Mouse (Mus musculus): Measurements from ENCODE around the gene Tulp3. TPM values are rescaled to one million over a fixed set of nuclear protein-coding genes. Genes with fewer than 3 reads are reported as not detected.
"Not testable (repeated sequence)": the region's sequence is repeated elsewhere in the genome, so short reads cannot be mapped to it uniquely, and the experiment has no call there.

The Tulp3 gene
- 0.84 and 2.9 TPM in 2 replicates for total RNA-seq (2015; ENCODE audit: low replicate concordance)
- total RNA-seq (2017; ENCODE audit: low replicate concordance) = 2.3 and 3.0 TPM in 2 replicates

- ATAC-seq (replicated peaks; ENCODE audit: low FRiP score, poor library complexity, severe bottlenecking) = peak; percentile 99
Measured at GRCm38 (mm10) chr6:128355726-128356416, at the start of gene Tulp3. Tulp3 (minus strand) TSS chr6:128355851.

- no peak for ATAC-seq (replicated peaks; ENCODE audit: low FRiP score, poor library complexity, severe bottlenecking)
Measured at GRCm38 (mm10) chr6:128404708-128405107, 49.1 kb upstream of the Tulp3 start.

DNA sequence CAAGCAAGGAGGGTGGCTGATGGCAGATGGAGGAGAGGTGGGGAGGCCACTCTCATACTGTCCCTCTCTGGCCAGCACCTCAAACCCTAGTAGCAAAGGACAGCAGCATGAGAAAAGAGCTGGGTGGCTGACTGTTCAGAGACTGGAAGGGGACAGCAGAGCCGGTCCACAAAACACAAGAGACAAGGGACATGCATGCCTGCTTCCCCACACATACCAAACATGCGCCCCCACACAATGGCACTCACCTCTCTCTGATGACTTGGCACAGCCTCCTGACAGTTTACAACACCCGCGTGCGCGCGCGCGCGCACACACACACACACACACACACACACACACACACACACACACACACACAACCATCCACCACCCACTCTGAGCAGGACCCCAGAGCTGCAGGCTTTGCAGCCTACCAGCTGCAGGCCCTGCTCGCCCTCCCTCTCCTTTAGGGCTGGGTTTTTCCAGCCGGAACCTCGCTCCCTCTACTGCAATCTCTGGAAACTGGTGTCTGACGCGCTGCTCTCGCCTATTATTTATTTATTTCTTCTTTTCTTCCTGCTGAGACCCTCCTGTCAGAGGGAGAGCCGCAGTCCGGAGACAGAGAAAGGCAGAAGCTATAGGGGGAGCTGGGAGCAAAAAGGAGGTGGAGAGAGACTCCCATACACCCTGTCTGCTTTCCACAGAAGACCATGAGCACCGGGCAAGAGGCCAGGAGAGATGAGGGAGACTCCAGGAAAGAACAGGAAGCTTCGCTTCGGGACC lies 44.0 kb upstream of the Tulp3 start:
- ATAC-seq (replicated peaks; ENCODE audit: low FRiP score, poor library complexity, severe bottlenecking) = no peak

- no peak for ATAC-seq (replicated peaks; ENCODE audit: low FRiP score, poor library complexity, severe bottlenecking)
Measured at GRCm38 (mm10) chr6:128398996-128399395, 43.3 kb upstream of the Tulp3 start, which contains the start of gene Nrip2. Nrip2 (plus strand) TSS chr6:128399296.

GRCm38 (mm10) chr6:128397574-128398261 lies 42.1 kb upstream of the Tulp3 start:
- no peak for ATAC-seq (replicated peaks; ENCODE audit: low FRiP score, poor library complexity, severe bottlenecking)

GRCm38 (mm10) chr6:128390683-128391082 lies 35.0 kb upstream of the Tulp3 start:
- ATAC-seq (replicated peaks; ENCODE audit: low FRiP score, poor library complexity, severe bottlenecking) = no peak

GRCm38 (mm10) chr6:128389185-128389584 lies 33.5 kb upstream of the Tulp3 start:
- ATAC-seq (replicated peaks; ENCODE audit: low FRiP score, poor library complexity, severe bottlenecking) = no peak

DNA sequence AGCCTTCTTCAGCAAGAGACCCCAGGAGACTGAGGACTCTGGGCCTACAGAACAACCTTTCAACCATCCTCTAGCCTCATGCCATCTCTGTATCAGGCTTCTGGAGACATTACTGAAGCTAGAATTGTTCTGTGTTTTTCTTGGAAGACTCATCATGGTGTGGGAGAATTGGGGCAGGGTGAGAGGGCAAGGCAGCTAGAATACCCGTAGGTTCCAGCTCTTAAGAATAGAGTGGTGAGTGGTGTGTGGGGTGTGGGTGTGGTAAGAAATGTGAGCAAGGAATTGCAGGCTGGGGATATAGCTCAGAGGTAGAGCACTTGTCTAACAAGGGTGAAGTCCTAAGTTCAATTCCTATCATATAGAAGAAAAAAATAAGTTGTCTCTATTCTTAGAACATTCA lies 29.4 kb upstream of the Tulp3 start:
- ATAC-seq (replicated peaks; ENCODE audit: low FRiP score, poor library complexity, severe bottlenecking) = no peak

GRCm38 (mm10) chr6:128383752-128384151 lies 28.1 kb upstream of the Tulp3 start:
- no peak for ATAC-seq (replicated peaks; ENCODE audit: low FRiP score, poor library complexity, severe bottlenecking)

DNA sequence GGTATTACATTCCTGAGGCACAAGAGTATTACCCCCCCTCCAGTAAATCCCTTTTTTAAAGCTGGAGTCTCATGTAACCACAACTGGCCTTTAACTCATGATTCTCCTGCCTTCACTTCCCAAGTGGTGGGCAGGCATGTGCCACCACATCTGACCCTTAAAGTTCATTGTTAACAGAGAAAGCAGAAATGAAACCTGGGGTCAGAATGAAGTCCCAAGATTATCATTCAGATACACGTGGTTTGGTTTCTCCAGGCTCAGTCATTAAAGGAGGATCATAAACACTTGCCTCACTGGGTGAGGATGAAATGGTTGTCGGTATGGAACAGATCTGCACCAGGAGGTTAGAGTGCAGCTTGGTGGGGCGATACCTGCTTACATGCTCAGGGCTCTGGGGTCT lies 25.6 kb upstream of the Tulp3 start:
- ATAC-seq (replicated peaks; ENCODE audit: low FRiP score, poor library complexity, severe bottlenecking) = no peak

DNA sequence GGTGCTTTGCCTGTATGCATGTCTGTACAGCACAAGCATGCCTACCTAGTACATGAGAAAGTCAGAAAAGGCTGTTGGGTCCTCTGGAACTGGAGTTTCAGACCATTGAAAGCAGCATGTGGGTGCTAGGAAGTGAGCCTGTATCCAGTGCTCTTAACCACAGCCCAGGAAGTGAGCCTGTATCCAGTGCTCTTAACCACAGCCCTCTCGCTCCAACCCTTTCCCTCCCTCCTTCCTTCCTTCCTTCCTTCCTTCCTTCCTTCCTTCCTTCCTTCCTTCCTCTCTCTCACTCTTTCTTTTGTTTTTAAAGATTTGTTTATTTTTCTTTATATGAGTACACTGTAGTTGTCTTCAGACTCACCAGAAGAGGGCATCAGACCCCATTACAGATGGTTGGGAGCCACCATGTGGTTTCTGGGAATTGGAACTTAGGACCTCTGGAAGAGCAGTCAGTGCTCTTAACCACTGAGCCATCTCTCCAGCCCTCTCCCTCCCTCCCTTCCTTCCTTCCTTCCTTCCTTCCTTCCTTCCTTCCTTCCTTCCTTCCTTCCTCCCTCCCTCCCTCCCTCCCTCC lies 25.0 kb upstream of the Tulp3 start:
- ATAC-seq (replicated peaks; ENCODE audit: low FRiP score, poor library complexity, severe bottlenecking) = not testable (repeated sequence)

- no peak for ATAC-seq (replicated peaks; ENCODE audit: low FRiP score, poor library complexity, severe bottlenecking)
Measured at GRCm38 (mm10) chr6:128379636-128380035, 24.0 kb upstream of the Tulp3 start.

GRCm38 (mm10) chr6:128376371-128377085 lies 20.9 kb upstream of the Tulp3 start:
- no peak for ATAC-seq (replicated peaks; ENCODE audit: low FRiP score, poor library complexity, severe bottlenecking)

DNA sequence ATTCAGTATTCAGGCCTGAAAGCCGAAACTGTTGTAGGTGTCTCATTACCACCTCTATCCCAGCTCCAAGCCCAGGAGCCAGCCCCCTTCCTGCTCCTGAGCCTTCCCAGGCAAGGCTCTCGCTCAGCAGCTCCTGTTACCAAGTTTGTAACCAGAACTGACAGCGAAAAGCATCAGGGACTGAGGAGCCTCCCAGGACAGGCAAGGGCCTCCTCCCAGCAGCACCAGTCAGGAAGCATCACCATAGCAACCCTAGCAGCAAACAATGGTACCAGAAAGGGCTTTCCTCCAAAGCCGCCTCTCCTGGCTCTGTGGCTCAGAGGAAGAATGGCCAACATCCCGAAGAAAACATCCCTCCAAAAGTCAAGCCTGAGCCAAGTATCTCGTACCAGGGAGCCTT lies 19.5 kb upstream of the Tulp3 start, which contains the start of the genes Tex52 and Gm44596:
TSS of gene Tex52 (plus strand) at position 265 of the 400 bp plus-strand sequence.
TSS of gene Gm44596 (plus strand) at position 312 of the 400 bp plus-strand sequence.
- no peak for ATAC-seq (replicated peaks; ENCODE audit: low FRiP score, poor library complexity, severe bottlenecking)

- ATAC-seq (replicated peaks; ENCODE audit: low FRiP score, poor library complexity, severe bottlenecking) = no peak
Measured at GRCm38 (mm10) chr6:128370040-128370439, 14.4 kb upstream of the Tulp3 start.

GRCm38 (mm10) chr6:128366466-128366865 lies 10.8 kb upstream of the Tulp3 start:
- ATAC-seq (replicated peaks; ENCODE audit: low FRiP score, poor library complexity, severe bottlenecking) = no peak

GRCm38 (mm10) chr6:128364721-128365120 lies 9.1 kb upstream of the Tulp3 start:
- no peak for ATAC-seq (replicated peaks; ENCODE audit: low FRiP score, poor library complexity, severe bottlenecking)

DNA sequence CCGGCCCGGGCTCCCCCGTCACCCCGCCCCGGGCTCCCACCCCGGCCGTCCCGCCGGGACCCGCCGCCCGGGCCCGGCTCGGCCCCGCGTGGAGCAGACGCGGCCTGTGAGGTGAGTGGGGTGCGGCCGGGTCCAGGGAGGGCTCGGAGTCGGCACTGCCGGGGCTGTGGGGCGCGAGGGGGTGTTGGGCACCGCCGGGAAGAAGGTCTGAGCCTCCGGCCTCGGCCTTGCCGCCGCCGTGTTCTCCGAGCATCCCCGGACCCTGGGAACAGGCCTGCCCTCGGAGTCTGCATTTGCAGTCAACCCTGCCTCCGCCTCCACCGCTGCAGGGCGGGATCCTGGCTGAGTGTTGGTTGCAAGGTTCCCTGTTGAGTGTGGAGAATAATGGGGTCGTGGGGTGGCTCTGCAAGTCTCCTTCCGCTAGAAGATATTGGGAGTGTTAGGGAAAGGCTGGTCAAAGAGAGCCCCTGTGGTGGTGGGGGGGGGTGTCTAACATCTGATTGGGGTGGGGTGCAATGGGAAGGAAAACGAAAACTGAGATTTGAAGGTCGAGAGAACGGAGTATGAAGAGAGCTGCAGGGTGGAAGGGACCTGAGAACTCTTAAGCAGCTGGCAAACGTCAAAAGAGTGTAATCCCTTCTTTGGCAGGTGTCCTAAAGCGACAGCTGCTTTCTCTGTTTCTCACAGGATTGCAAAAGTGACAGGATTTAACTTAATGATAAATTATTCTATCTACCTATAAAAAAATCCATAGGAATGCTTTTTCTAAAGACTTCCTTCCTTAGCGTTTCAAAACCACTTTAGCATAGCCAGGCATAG lies 7.6 kb upstream of the Tulp3 start:
- ATAC-seq (replicated peaks; ENCODE audit: low FRiP score, poor library complexity, severe bottlenecking) = peak; percentile 43

Data from erythroid progenitor cell, adult 5-6 weeks (primary cell).